Comparison of ENCODE assay signal across 13 mouse cellular contexts in genomic region chr17:31916461-31916775, GRCm38 (mm10).
DNase-seq lines count a peak whose midpoint lies in the region; ATAC-seq and TF ChIP-seq lines count a peak whose summit lies in the region.
"Had no signal": no experiment of that assay in that cellular context is flagged by ENCODE, and none has a peak within 500 bp of the region (broad histone marks: within the 10 kb centered on the region; RNA-seq: fewer than 3 reads in every experiment).

No protein-coding gene starts in this region.

- no peaks in the 10 kb centered on the region for H3K36me3 ChIP-seq in limb, embryonic 13.5 days
- no peaks in the 10 kb centered on the region for H3K36me3 ChIP-seq in intestine, postnatal 0 days (ENCODE audit: control insufficient read depth, insufficient read depth)
- H3K36me3 ChIP-seq in hindbrain, postnatal 0 days (ENCODE audit: insufficient read depth, low read length) = no peaks in the 10 kb centered on the region
- H3K36me3 ChIP-seq: forebrain, embryonic 12.5 days; neural tube, embryonic 12.5 days had no signal

- no peak overlapping the region for H3K9ac ChIP-seq in limb, embryonic 13.5 days
- no peak overlapping the region for H3K9ac ChIP-seq in intestine, postnatal 0 days (ENCODE audit: low read depth, low read length)
- H3K9ac ChIP-seq in hindbrain, postnatal 0 days (replicated peaks; ENCODE audit: low read length) = no peak overlapping the region
- H3K9ac ChIP-seq: forebrain, embryonic 12.5 days; liver, postnatal 0 days; neural tube, embryonic 12.5 days had no signal

- H3K9me3 ChIP-seq in limb, embryonic 13.5 days = no peaks in the 10 kb centered on the region
- no peaks in the 10 kb centered on the region for H3K9me3 ChIP-seq in intestine, postnatal 0 days (ENCODE audit: control insufficient read depth)
- H3K9me3 ChIP-seq in hindbrain, postnatal 0 days (ENCODE audit: low read length) = no peaks in the 10 kb centered on the region
- H3K9me3 ChIP-seq: forebrain, embryonic 12.5 days; neural tube, embryonic 12.5 days had no signal

- ATAC-seq in limb, embryonic 13.5 days (ENCODE audit: low FRiP score, low read depth) = no peak
- ATAC-seq in erythroblast, adult 5-6 weeks (replicated peaks; ENCODE audit: low FRiP score, poor library complexity, severe bottlenecking) = no peak
- no peak for ATAC-seq in intestine, postnatal 0 days
- no peak for ATAC-seq in hindbrain, postnatal 0 days

- no peak for TF ChIP-seq POLR2A in lung, adult 2 months (IDR thresholded peaks at IDR 0.05; ENCODE audit: borderline replicate concordance, extremely low read depth, low read depth, low read length)

- no peak overlapping the region for H3K4me2 ChIP-seq in limb, embryonic 13.5 days (replicated peaks)
- H3K4me2 ChIP-seq in intestine, postnatal 0 days (replicated peaks; ENCODE audit: low read depth) = no peak overlapping the region
- no peak overlapping the region for H3K4me2 ChIP-seq in hindbrain, postnatal 0 days (ENCODE audit: low read depth, low read length)
- H3K4me2 ChIP-seq: forebrain, embryonic 12.5 days; neural tube, embryonic 12.5 days had no signal

- peak; percentile 76 for DNase-seq in adrenal gland, postnatal 14 days
- no peak for DNase-seq in adrenal gland, adult 18-20 months (ENCODE audit: low spot score in 2 of 2)
- DNase-seq in lung, adult 18-20 months = peak; percentile 66 to 72
- DNase-seq in lung, adult 2 months = no peak
- no peak for DNase-seq in hindbrain, postnatal 0 days (ENCODE audit: low spot score)
- DNase-seq: cerebellum, postnatal 14 days; liver, postnatal 0 days; midbrain, embryonic 14.5 days had no signal

- WGBS in lung, adult 2 months = 40% methylated on average over 6 of the region's 6 CpGs
- 59% methylated on average over 6 of the region's 6 CpGs for WGBS in limb, embryonic 13.5 days
- WGBS in intestine, postnatal 0 days = 73% methylated on average over 6 of the region's 6 CpGs
- 59% methylated on average over 6 of the region's 6 CpGs for WGBS in hindbrain, postnatal 0 days

- H3K4me3 ChIP-seq in lung, adult 2 months (replicated peaks; ENCODE audit: extremely low read depth, low read depth, low read length) = no peak overlapping the region
- H3K4me3 ChIP-seq in limb, embryonic 13.5 days = no peak overlapping the region
- no peak overlapping the region for H3K4me3 ChIP-seq in intestine, postnatal 0 days (ENCODE audit: low read depth, low read length)
- no peak overlapping the region for H3K4me3 ChIP-seq in hindbrain, postnatal 0 days (ENCODE audit: low read length)
- H3K4me3 ChIP-seq: forebrain, embryonic 12.5 days; neural tube, embryonic 12.5 days had no signal

- peak overlapping the region; percentile 28; the same call in 1 of the 2 replicates for H3K27ac ChIP-seq in limb, embryonic 13.5 days
- no peak overlapping the region for H3K27ac ChIP-seq in intestine, postnatal 0 days (ENCODE audit: low read depth, low read length)
- H3K27ac ChIP-seq in hindbrain, postnatal 0 days = no peak overlapping the region
- H3K27ac ChIP-seq: forebrain, embryonic 12.5 days; neural tube, embryonic 12.5 days had no signal

- peaks cover 24% of the 10 kb centered on the region for H3K4me1 ChIP-seq in lung, adult 2 months (ENCODE audit: control insufficient read depth, insufficient read depth, low read length)
- H3K4me1 ChIP-seq in limb, embryonic 13.5 days = peaks cover 36% of the 10 kb centered on the region
- no peaks in the 10 kb centered on the region for H3K4me1 ChIP-seq in intestine, postnatal 0 days (replicated peaks; ENCODE audit: control insufficient read depth, insufficient read depth, low read length)
- no peaks in the 10 kb centered on the region; the same call in 1 of the 2 replicates for H3K4me1 ChIP-seq in hindbrain, postnatal 0 days (ENCODE audit: insufficient read depth, low read length)

- H3K27me3 ChIP-seq in limb, embryonic 13.5 days = no peaks in the 10 kb centered on the region
- no peaks in the 10 kb centered on the region for H3K27me3 ChIP-seq in intestine, postnatal 0 days (replicated peaks; ENCODE audit: control insufficient read depth, insufficient read depth, low read length)
- H3K27me3 ChIP-seq in hindbrain, postnatal 0 days (ENCODE audit: insufficient read depth, low read length) = no peaks in the 10 kb centered on the region
- H3K27me3 ChIP-seq: forebrain, embryonic 12.5 days; neural tube, embryonic 12.5 days had no signal

- TF ChIP-seq CTCF in lung, adult 2 months (IDR thresholded peaks at IDR 0.05; ENCODE audit: insufficient read depth, low read length) = no peak
- no peak for TF ChIP-seq CTCF in intestine, postnatal 0 days (IDR thresholded peaks at IDR 0.05; ENCODE audit: low read depth)
- no peak for TF ChIP-seq CTCF in hindbrain, postnatal 0 days (IDR thresholded peaks at IDR 0.05; ENCODE audit: low read depth)

Comparison
In these comparisons a context has a peak if more than half of its experiments do, and no peak if none do; other contexts are left out.
1. DNase-seq: peak in adrenal gland, postnatal 14 days (single experiment) and lung, adult 18-20 months (2 of 2); none in adrenal gland, adult 18-20 months (0 of 2), lung, adult 2 months (single experiment) and hindbrain, postnatal 0 days (single experiment).